Mouse (Mus musculus): ENCODE data around the gene Slc25a5. TPM values are rescaled to one million over a fixed set of nuclear protein-coding genes. Genes with fewer than 3 reads are reported as not detected.

Slc25a5 gene
- polyA plus RNA-seq, 1 experiment from 2014 or later: 1,837 TPM

DNA sequence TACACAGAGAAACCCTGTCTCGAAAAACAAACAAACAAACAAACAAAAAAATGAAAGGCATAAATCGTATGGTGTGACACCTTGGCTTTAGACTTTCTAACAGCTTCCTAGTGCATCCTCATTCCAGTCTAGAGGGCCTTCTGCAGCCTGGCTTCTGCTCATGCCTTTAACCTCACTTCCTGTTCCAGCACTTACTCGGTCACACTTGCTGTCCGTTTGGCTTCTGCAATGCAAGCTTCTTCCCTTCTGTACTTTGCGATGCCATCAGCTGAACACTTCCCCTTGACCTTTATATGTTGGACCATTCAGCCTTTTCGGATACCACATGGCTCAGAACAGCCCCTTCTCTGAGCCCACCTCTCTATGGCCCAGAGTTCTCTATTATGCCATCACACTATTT is 46.2 kb downstream of the Slc25a5 start:
- H3K27me3 ChIP-seq (replicated peaks; ENCODE audit: control insufficient read depth, insufficient read depth, low read length): no peaks in the 10 kb centered on the region
- no peaks in the 10 kb centered on the region for H3K9me3 ChIP-seq (ENCODE audit: control insufficient read depth)
- ATAC-seq: no peak
- H3K4me2 ChIP-seq (replicated peaks; ENCODE audit: low read depth): no peak overlapping the region
- 78% methylated on average over 6 of the region's 6 CpGs for WGBS
- H3K9ac ChIP-seq (ENCODE audit: low read depth, low read length): no peak overlapping the region
- no peaks in the 10 kb centered on the region for H3K4me1 ChIP-seq (replicated peaks; ENCODE audit: control insufficient read depth, insufficient read depth, low read length)
- TF ChIP-seq CTCF (IDR thresholded peaks at IDR 0.05; ENCODE audit: low read depth): no peak
- H3K4me3 ChIP-seq (ENCODE audit: low read depth, low read length): no peak overlapping the region
- no peaks in the 10 kb centered on the region for H3K36me3 ChIP-seq (ENCODE audit: control insufficient read depth, insufficient read depth)
- no peak overlapping the region for H3K27ac ChIP-seq (ENCODE audit: low read depth, low read length)

- H3K9me3 ChIP-seq (ENCODE audit: control insufficient read depth): no peaks in the 10 kb centered on the region
- H3K27me3 ChIP-seq (replicated peaks; ENCODE audit: control insufficient read depth, insufficient read depth, low read length): no peaks in the 10 kb centered on the region
- no peak overlapping the region for H3K27ac ChIP-seq (ENCODE audit: low read depth, low read length)
- H3K9ac ChIP-seq (ENCODE audit: low read depth, low read length): no peak overlapping the region
- H3K4me2 ChIP-seq (replicated peaks; ENCODE audit: low read depth): no peak overlapping the region
- no peaks in the 10 kb centered on the region for H3K4me1 ChIP-seq (replicated peaks; ENCODE audit: control insufficient read depth, insufficient read depth, low read length)
- no peak overlapping the region for H3K4me3 ChIP-seq (ENCODE audit: low read depth, low read length)
- no peak for TF ChIP-seq CTCF (IDR thresholded peaks at IDR 0.05; ENCODE audit: low read depth)
- no peak for ATAC-seq
- 86% methylated on average over 4 of the region's 4 CpGs for WGBS
- H3K36me3 ChIP-seq (ENCODE audit: control insufficient read depth, insufficient read depth): no peaks in the 10 kb centered on the region
These were observed 48.0 kb downstream of the Slc25a5 start for GRCm38 (mm10) chrX:36843346-36843990.

- Histone ChIP-seq H3K27me3 (replicated peaks; ENCODE audit: control insufficient read depth, insufficient read depth, low read length) (no peaks in the 10 kb centered on the region), H3K4me1 (replicated peaks; ENCODE audit: control insufficient read depth, insufficient read depth, low read length) (no peaks in the 10 kb centered on the region), H3K9me3 (ENCODE audit: control insufficient read depth) (no peaks in the 10 kb centered on the region), H3K27ac (ENCODE audit: low read depth, low read length) (no peak overlapping the region), H3K36me3 (ENCODE audit: control insufficient read depth, insufficient read depth) (no peaks in the 10 kb centered on the region), H3K4me2 (replicated peaks; ENCODE audit: low read depth) (no peak overlapping the region), H3K9ac (ENCODE audit: low read depth, low read length) (no peak overlapping the region), H3K4me3 (ENCODE audit: low read depth, low read length) (no peak overlapping the region)
- TF ChIP-seq CTCF (IDR thresholded peaks at IDR 0.05; ENCODE audit: low read depth): no peak
- ATAC-seq: no peak
- 76% methylated on average over 1 of the region's 1 CpGs for WGBS
These were observed 51.7 kb downstream of the Slc25a5 start for GRCm38 (mm10) chrX:36847152-36847551.

Other genes starting within 250 kb of the Slc25a5 start
- gene Pgrmc1, start 197.4 kb upstream of the Slc25a5 start, polyA plus RNA-seq (2015; fragmentation: Nextera tagmentation; extraction: Ambion mirVana): 230 and 233 TPM in 2 replicates
- gene Akap17b, start 150.3 kb upstream of the Slc25a5 start, polyA plus RNA-seq (2015; fragmentation: Nextera tagmentation; extraction: Ambion mirVana): 3.4 and 3.6 TPM in 2 replicates
- gene Slc25a43, start 52.0 kb upstream of the Slc25a5 start, polyA plus RNA-seq (2015; fragmentation: Nextera tagmentation; extraction: Ambion mirVana): 12.8 and 13.7 TPM in 2 replicates
- gene Ube2a, start 78.2 kb downstream of the Slc25a5 start, polyA plus RNA-seq (2015; fragmentation: Nextera tagmentation; extraction: Ambion mirVana): 153 and 168 TPM in 2 replicates
- 17.8 and 18.1 TPM in 2 replicates for gene C330007P06Rik, start 78.5 kb downstream of the Slc25a5 start, polyA plus RNA-seq (2015; fragmentation: Nextera tagmentation; extraction: Ambion mirVana)
- 1.4 TPM in 2 replicates for gene Nkrf, start 107.2 kb downstream of the Slc25a5 start, polyA plus RNA-seq (2015; fragmentation: Nextera tagmentation; extraction: Ambion mirVana)
- gene Sept6, start 196.1 kb downstream of the Slc25a5 start, polyA plus RNA-seq (2015; fragmentation: Nextera tagmentation; extraction: Ambion mirVana): 5.7 and 6.6 TPM in 2 replicates